Comparison of ENCODE assay signal across 34 mouse cellular contexts in genomic region chr14:78289912-78290523, GRCm38 (mm10). TPM values are rescaled to one million over a fixed set of nuclear protein-coding genes. Genes with fewer than 3 reads are reported as not detected.
DNase-seq lines count a peak whose midpoint lies in the region; ATAC-seq and TF ChIP-seq lines count a peak whose summit lies in the region.
"Had no signal": no experiment of that assay in that cellular context is flagged by ENCODE, and none has a peak within 500 bp of the region (broad histone marks: within the 10 kb centered on the region; RNA-seq: fewer than 3 reads in every experiment).

No protein-coding gene starts in this region.

- H3K4me3 ChIP-seq in left cerebral cortex, adult 2 months, result no peak overlapping the region
- H3K4me3 ChIP-seq: embryonic facial prominence, embryonic 10.5 days; embryonic facial prominence, embryonic 13.5 days; erythroblast, embryonic 14.5 days; forebrain, embryonic 12.5 days; forebrain, embryonic 15.5 days; heart, embryonic 12.5 days; heart, embryonic 15.5 days; hindbrain, embryonic 10.5 days; hindbrain, embryonic 15.5 days had no signal

- intact Hi-C loops in left cerebral cortex, adult 2 months (cut with DNase I), result loop anchor here (5.0 kb wide), 4 partner anchors 72 to 1148 kb away; no protein-coding TSS in a partner anchor

- DNase-seq in frontal cortex, postnatal 25 days (ENCODE audit: low spot score in 2 of 2), result no peak
- DNase-seq in right cerebral cortex, adult 18-20 months, result peak; percentile 23
- no peak for DNase-seq in right cerebral cortex, postnatal 36 days (ENCODE audit: low spot score in 2 of 2)
- peak; percentile 38 for DNase-seq in ES-CJ7 (ENCODE audit: low read depth, low spot score)
- DNase-seq in brain, adult 2 months (ENCODE audit: low read depth, low spot score), result peak; percentile 63
- no peak for DNase-seq in left cerebral cortex, adult 2 months (ENCODE audit: extremely low spot score in 1 of 2, low spot score in 2 of 2)
- no peak for DNase-seq in gastrocnemius, postnatal 10 days
- DNase-seq: adrenal gland, adult 2 months; adrenal gland, postnatal 14 days; B cell, adult 2 months; cerebellum, adult 11-12 months; cerebellum, adult 8-10 months; cerebellum, postnatal 10 days; cerebellum, postnatal 36 days; embryo, embryonic 11 days; gastrocnemius, postnatal 36 days; heart, postnatal 10 days; heart, postnatal 36 days had no signal

- ATAC-seq in frontal cortex, adult (ENCODE audit: low TSS enrichment), result peak; percentile 83
- ATAC-seq: CD4-positive, CD25-positive, alpha-beta regulatory T cell, adult 4 months; intestine, postnatal 0 days had no signal

- no peak; the same call in 1 of the 2 replicates for TF ChIP-seq CTCF in left cerebral cortex, adult 2 months (IDR thresholded peaks at IDR 0.05)

- H3K27ac ChIP-seq in left cerebral cortex, adult 2 months, result no peak overlapping the region
- H3K27ac ChIP-seq: embryonic facial prominence, embryonic 10.5 days; embryonic facial prominence, embryonic 13.5 days; heart, embryonic 15.5 days; hindbrain, embryonic 15.5 days had no signal

RNA-seq across cellular contexts. Expression of gene Tnfsf11, which starts 17.8 kb away (rescaled TPM):
- total RNA-seq in left cerebral cortex, adult 2 months (2021), result not detected
- total RNA-seq in gastrocnemius, postnatal 10 days (2021), result under 1 TPM in 1 of 2 experiments, not detected in 1; 0.41 TPM
- total RNA-seq: adrenal gland, adult 2 months; adrenal gland, postnatal 14 days; adrenal gland, postnatal 4 days; G1E; gastrocnemius, adult 8-10 months; gastrocnemius, postnatal 36 days; granulocyte monocyte progenitor cell, adult 5-6 weeks; heart, postnatal 10 days; heart, postnatal 36 days had no signal

Comparison
In these comparisons a context has a peak if more than half of its experiments do, and no peak if none do; other contexts are left out.
1. DNase-seq: peak in right cerebral cortex, adult 18-20 months (single experiment), ES-CJ7 (single experiment) and brain, adult 2 months (single experiment); none in frontal cortex, postnatal 25 days (0 of 2), right cerebral cortex, postnatal 36 days (0 of 2), left cerebral cortex, adult 2 months (0 of 2) and gastrocnemius, postnatal 10 days (single experiment).